Mouse (Mus musculus): ENCODE data around the gene Itsn2. TPM values are rescaled to one million over a fixed set of nuclear protein-coding genes. Genes with fewer than 3 reads are reported as not detected.

Itsn2 gene
- polyA plus RNA-seq, 1 experiment from 2014 or later = 41.2 TPM

Other genes with a start within 250 kb of the Itsn2 start
- gene Ncoa1, start 115.5 kb upstream of the Itsn2 start, polyA plus RNA-seq (2014; fragmentation: Nextera tagmentation; extraction: Ambion mirVana) = 9.9 and 10.4 TPM in 2 replicates
- gene Gm3625, start 289 bp downstream of the Itsn2 start, polyA plus RNA-seq (2014; fragmentation: Nextera tagmentation; extraction: Ambion mirVana) = not detected in 2 replicates
- gene Fam228a, start 145.8 kb downstream of the Itsn2 start, polyA plus RNA-seq (2014; fragmentation: Nextera tagmentation; extraction: Ambion mirVana) = 0.26 and 0.28 TPM in 2 replicates
- 2.9 and 3.3 TPM in 2 replicates for gene Pfn4, start 176.4 kb downstream of the Itsn2 start, polyA plus RNA-seq (2014; fragmentation: Nextera tagmentation; extraction: Ambion mirVana)
- gene Fam228b, start 176.6 kb downstream of the Itsn2 start, polyA plus RNA-seq (2014; fragmentation: Nextera tagmentation; extraction: Ambion mirVana) = 1.1 and 2.6 TPM in 2 replicates
- gene Sf3b6, start 224.9 kb downstream of the Itsn2 start, polyA plus RNA-seq (2014; fragmentation: Nextera tagmentation; extraction: Ambion mirVana) = 175 and 184 TPM in 2 replicates
- 7.9 and 11.5 TPM in 2 replicates for gene Fkbp1b, start 249.0 kb downstream of the Itsn2 start, polyA plus RNA-seq (2014; fragmentation: Nextera tagmentation; extraction: Ambion mirVana)